Mouse (Mus musculus): ENCODE measurements around the gene Sprtn. TPM values are rescaled to one million over a fixed set of nuclear protein-coding genes. Genes with fewer than 3 reads are reported as not detected.

Gene Sprtn
- polyA plus RNA-seq, 1 experiment from 2014 or later: 12.8 TPM

GRCm38 (mm10) chr8:124911938-124912872, 14.5 kb downstream of the Sprtn start:
- Histone ChIP-seq H3K9me3 (no peaks in the 10 kb centered on the region), H3K27ac (no peak overlapping the region), H3K27me3 (no peaks in the 10 kb centered on the region), H3K4me2 (no peak overlapping the region), H3K36me3 (replicated peaks) (peaks cover 82% of the 10 kb centered on the region), H3K4me3 (replicated peaks) (no peak overlapping the region), H3K9ac (no peak overlapping the region), H3K4me1 (no peaks in the 10 kb centered on the region)
- ATAC-seq (ENCODE audit: low FRiP score): no peak
- 80% methylated on average over 17 of the region's 17 CpGs for WGBS

GRCm38 (mm10) chr8:124914061-124914460, 16.4 kb downstream of the Sprtn start:
- Histone ChIP-seq H3K27me3 (no peaks in the 10 kb centered on the region), H3K4me2 (no peak overlapping the region), H3K4me3 (replicated peaks) (no peak overlapping the region), H3K27ac (no peak overlapping the region), H3K4me1 (peaks cover 5% of the 10 kb centered on the region), H3K9me3 (no peaks in the 10 kb centered on the region), H3K36me3 (replicated peaks) (peaks cover 64% of the 10 kb centered on the region), H3K9ac (no peak overlapping the region)
- 95% methylated on average over 5 of the region's 5 CpGs for WGBS
- ATAC-seq (ENCODE audit: low FRiP score): no peak

- no peak overlapping the region for H3K4me2 ChIP-seq
- 79% methylated on average over 18 of the region's 18 CpGs for WGBS
- ATAC-seq (ENCODE audit: low FRiP score): no peak
- H3K4me1 ChIP-seq: peaks cover 8% of the 10 kb centered on the region
- no peak overlapping the region for H3K4me3 ChIP-seq (replicated peaks)
- peaks cover 27% of the 10 kb centered on the region for H3K36me3 ChIP-seq (replicated peaks)
- no peaks in the 10 kb centered on the region for H3K27me3 ChIP-seq
- 0 out of 2 replicates have a peak overlapping the region, but pooled peaks have one; percentile 0 for H3K27ac ChIP-seq
- H3K9ac ChIP-seq: no peak overlapping the region
- H3K9me3 ChIP-seq: no peaks in the 10 kb centered on the region
These were observed 20.2 kb downstream of the Sprtn start for GRCm38 (mm10) chr8:124917741-124918484.

- Histone ChIP-seq H3K4me2 (no peak overlapping the region), H3K36me3 (replicated peaks) (peaks cover 9% of the 10 kb centered on the region; the same call in 1 of the 2 replicates), H3K4me1 (peaks cover 11% of the 10 kb centered on the region), H3K4me3 (replicated peaks) (no peak overlapping the region), H3K9me3 (no peaks in the 10 kb centered on the region), H3K9ac (no peak overlapping the region), H3K27me3 (no peaks in the 10 kb centered on the region), H3K27ac (no peak overlapping the region)
- ATAC-seq (ENCODE audit: low FRiP score): no peak
- 87% methylated on average over 18 of the region's 18 CpGs for WGBS
These were observed 23.9 kb downstream of the Sprtn start for GRCm38 (mm10) chr8:124921369-124922279.

GRCm38 (mm10) chr8:124922490-124923089, 24.9 kb downstream of the Sprtn start:
- ATAC-seq (ENCODE audit: low FRiP score): no peak
- no peaks in the 10 kb centered on the region for H3K27me3 ChIP-seq
- 92% methylated on average over 11 of the region's 11 CpGs for WGBS
- no peak overlapping the region for H3K27ac ChIP-seq
- no peaks in the 10 kb centered on the region for H3K9me3 ChIP-seq
- peaks cover 11% of the 10 kb centered on the region for H3K4me1 ChIP-seq
- H3K36me3 ChIP-seq (replicated peaks): peaks cover 17% of the 10 kb centered on the region
- H3K4me3 ChIP-seq (replicated peaks): no peak overlapping the region
- no peak overlapping the region for H3K9ac ChIP-seq
- H3K4me2 ChIP-seq: no peak overlapping the region

- 87% methylated on average over 15 of the region's 15 CpGs for WGBS
- Histone ChIP-seq H3K36me3 (replicated peaks) (peaks cover 23% of the 10 kb centered on the region), H3K4me1 (peaks cover 5% of the 10 kb centered on the region), H3K4me3 (replicated peaks) (no peak overlapping the region), H3K27ac (no peak overlapping the region), H3K27me3 (no peaks in the 10 kb centered on the region), H3K9me3 (no peaks in the 10 kb centered on the region), H3K4me2 (no peak overlapping the region), H3K9ac (no peak overlapping the region)
- ATAC-seq (ENCODE audit: low FRiP score): no peak
These were observed 26.4 kb downstream of the Sprtn start for GRCm38 (mm10) chr8:124923971-124924652.

- WGBS: 87% methylated on average over 14 of the region's 14 CpGs
These were observed 28.0 kb downstream of the Sprtn start for GRCm38 (mm10) chr8:124925544-124926266.

GRCm38 (mm10) chr8:124926351-124926771, 28.7 kb downstream of the Sprtn start:
- no peaks in the 10 kb centered on the region for H3K9me3 ChIP-seq
- H3K4me1 ChIP-seq: peaks cover 5% of the 10 kb centered on the region
- peaks cover 25% of the 10 kb centered on the region for H3K36me3 ChIP-seq (replicated peaks)
- WGBS: 87% methylated on average over 10 of the region's 10 CpGs
- H3K27ac ChIP-seq: no peak overlapping the region
- no peaks in the 10 kb centered on the region for H3K27me3 ChIP-seq
- H3K4me2 ChIP-seq: no peak overlapping the region
- no peak overlapping the region for H3K4me3 ChIP-seq (replicated peaks)
- no peak for ATAC-seq (ENCODE audit: low FRiP score)
- H3K9ac ChIP-seq: no peak overlapping the region

More at GRCm38 (mm10) chr8:124925544-124926266, 28.0 kb downstream of the Sprtn start:
- Histone ChIP-seq H3K4me1 (peaks cover 5% of the 10 kb centered on the region), H3K4me2 (no peak overlapping the region), H3K4me3 (replicated peaks) (no peak overlapping the region), H3K27me3 (no peaks in the 10 kb centered on the region), H3K27ac (no peak overlapping the region), H3K36me3 (replicated peaks) (peaks cover 25% of the 10 kb centered on the region), H3K9me3 (no peaks in the 10 kb centered on the region), H3K9ac (no peak overlapping the region)
- ATAC-seq (ENCODE audit: low FRiP score): no peak

GRCm38 (mm10) chr8:124929006-124929405, 31.3 kb downstream of the Sprtn start:
- H3K4me3 ChIP-seq (replicated peaks): no peak overlapping the region
- H3K9me3 ChIP-seq: no peaks in the 10 kb centered on the region
- ATAC-seq (ENCODE audit: low FRiP score): no peak
- H3K4me1 ChIP-seq: peaks cover 2% of the 10 kb centered on the region; the same call in 1 of the 2 replicates
- no peak overlapping the region for H3K9ac ChIP-seq
- no peak overlapping the region for H3K27ac ChIP-seq
- WGBS: 92% methylated on average over 11 of the region's 11 CpGs
- H3K27me3 ChIP-seq: no peaks in the 10 kb centered on the region
- no peak overlapping the region for H3K4me2 ChIP-seq
- peaks cover 22% of the 10 kb centered on the region for H3K36me3 ChIP-seq (replicated peaks)

- H3K27me3 ChIP-seq: no peaks in the 10 kb centered on the region
- H3K4me1 ChIP-seq: no peaks in the 10 kb centered on the region
- no peak overlapping the region for H3K4me3 ChIP-seq (replicated peaks)
- H3K9ac ChIP-seq: no peak overlapping the region
- H3K27ac ChIP-seq: no peak overlapping the region
- peaks cover 22% of the 10 kb centered on the region for H3K36me3 ChIP-seq (replicated peaks)
- WGBS: 95% methylated on average over 13 of the region's 13 CpGs
- H3K4me2 ChIP-seq: no peak overlapping the region
- no peak for ATAC-seq (ENCODE audit: low FRiP score)
- no peaks in the 10 kb centered on the region for H3K9me3 ChIP-seq
These were observed 32.4 kb downstream of the Sprtn start for GRCm38 (mm10) chr8:124930086-124930485.

All from forebrain, embryonic 12.5 days (tissue).